Mouse (Mus musculus) frontal cortex, postnatal 14 days (tissue): ENCODE measurements around the gene Hoxb2.

Experiments
- DNase-seq, 2 experiments: peaks; one replicate each; pipeline ENCODE4 v3.0.0; 2022; ENCODE audit warnings: low spot score in 2 of 2

The Hoxb2 gene

GRCm38 (mm10) chr11:96316696-96317607, 33.4 kb upstream of the Hoxb2 start:
- no peak for DNase-seq

- DNase-seq, result no peak
These were observed 32.5 kb upstream of the Hoxb2 start, which contains the start of gene Hoxb4 for GRCm38 (mm10) chr11:96317608-96318367. Gene Hoxb4, plus strand, starts transcription at chr11:96318267.

- no peak for DNase-seq
These were observed 31.8 kb upstream of the Hoxb2 start for GRCm38 (mm10) chr11:96318368-96319070.

GRCm38 (mm10) chr11:96319071-96319902, 31.0 kb upstream of the Hoxb2 start:
- DNase-seq, result no peak

DNA sequence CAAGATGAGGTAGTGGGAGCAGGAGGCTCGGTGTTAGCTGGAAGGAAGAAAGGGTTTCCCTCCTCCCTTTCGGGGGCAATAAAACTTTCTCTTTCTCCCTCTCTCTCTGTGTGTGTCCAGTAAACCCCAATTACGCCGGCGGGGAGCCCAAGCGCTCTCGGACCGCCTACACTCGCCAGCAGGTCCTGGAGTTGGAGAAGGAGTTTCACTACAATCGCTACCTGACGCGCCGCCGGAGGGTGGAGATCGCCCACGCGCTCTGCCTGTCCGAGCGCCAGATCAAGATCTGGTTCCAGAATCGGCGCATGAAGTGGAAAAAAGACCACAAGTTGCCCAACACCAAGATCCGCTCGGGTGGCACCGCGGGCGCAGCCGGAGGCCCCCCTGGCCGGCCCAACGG, 30.4 kb upstream of the Hoxb2 start:
- no peak for DNase-seq

DNA sequence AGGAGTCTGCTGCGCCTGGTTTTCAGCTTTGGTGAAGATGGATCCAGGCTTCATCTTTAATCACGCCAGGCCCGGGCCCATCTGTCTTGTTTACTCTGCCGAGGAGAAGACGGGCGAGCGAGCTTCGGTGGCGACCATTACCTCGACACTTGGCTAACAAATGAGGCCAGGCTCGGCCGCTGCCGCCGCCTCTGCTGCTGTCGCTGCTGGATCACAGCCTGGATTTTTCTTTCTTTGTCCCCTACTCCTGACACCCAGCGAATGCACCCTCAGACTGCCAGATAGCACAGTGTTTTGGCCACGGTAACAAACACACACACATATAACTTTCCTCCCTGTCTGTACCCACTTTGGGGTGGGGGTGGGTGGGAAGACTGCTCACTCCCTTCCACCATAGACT, 29.6 kb upstream of the Hoxb2 start:
- no peak for DNase-seq

GRCm38 (mm10) chr11:96321846-96322245, 28.5 kb upstream of the Hoxb2 start:
- DNase-seq, result no peak

- DNase-seq, result no peak
These were observed 27.6 kb upstream of the Hoxb2 start for GRCm38 (mm10) chr11:96322738-96323137.

DNA sequence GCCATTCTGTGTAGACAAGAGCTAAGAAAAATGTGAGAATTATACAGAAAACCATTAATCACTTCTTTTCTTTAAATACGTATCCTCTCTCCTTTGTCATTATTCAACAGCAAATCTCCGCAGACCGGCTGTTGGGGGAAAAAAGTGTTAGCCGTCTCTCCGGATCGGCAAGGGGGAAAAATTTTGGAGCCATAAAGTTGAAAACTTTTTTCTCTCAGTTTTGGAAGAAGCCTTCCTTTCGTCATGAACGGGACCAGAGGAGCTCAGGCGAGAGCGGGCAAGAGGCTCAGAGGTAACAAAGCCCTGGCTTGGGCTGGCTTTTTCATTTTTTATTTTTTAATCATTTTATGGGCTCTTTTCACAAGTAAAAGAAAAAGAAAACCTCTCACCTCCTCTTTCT, 27.2 kb upstream of the Hoxb2 start, which contains the start of gene Hoxb3:
TSS of gene Hoxb3 (plus strand) at position 173 of the 400 bp plus-strand sequence.
- no peak for DNase-seq

- no peak for DNase-seq
These were observed 26.2 kb upstream of the Hoxb2 start for GRCm38 (mm10) chr11:96324125-96324524.

DNA sequence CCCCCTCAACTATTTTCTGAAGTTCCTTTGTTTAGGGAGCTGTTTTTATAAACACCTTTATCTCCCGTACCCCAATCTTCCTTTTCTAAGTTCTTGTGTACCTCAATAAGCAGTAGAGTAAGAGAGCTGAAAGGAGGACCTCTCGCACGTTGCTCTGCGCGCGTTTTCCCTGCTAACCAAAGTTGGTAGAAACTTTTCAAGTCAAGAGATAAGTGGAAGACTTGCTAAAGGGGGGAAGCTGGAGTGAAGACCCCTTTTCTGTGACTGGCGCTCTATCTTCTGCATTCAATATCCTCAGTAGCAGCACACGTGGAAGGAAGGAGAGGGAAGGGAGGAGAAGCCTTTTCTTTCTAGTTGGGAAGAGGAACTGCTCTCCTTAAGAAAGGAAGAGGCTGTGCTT, 25.4 kb upstream of the Hoxb2 start:
- no peak for DNase-seq

DNA sequence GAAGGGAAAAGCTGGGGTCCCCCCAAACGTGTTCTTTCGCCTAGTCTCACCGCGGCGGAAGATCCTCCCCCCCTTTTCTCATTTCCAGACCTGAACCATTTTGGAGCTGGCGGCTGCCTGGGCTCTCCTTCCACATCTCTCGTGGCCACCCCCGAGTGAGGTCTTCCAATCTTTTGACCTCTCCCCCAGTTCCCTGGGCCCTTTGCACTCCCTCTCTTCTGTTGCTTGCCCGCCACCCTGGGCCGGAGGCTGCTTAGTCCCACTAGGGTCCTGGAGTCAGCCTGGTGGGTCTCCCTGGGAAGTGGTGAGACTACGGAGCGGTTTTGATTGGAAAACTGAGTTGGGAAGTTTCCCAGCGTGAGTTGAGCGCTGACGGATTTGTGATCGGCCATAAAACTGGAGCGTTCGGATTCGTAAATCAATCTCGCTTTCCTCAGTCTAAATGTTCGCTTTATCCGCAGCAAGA, 24.5 kb upstream of the Hoxb2 start:
- DNase-seq, result no peak

GRCm38 (mm10) chr11:96326705-96327104, 23.6 kb upstream of the Hoxb2 start:
- no peak for DNase-seq

GRCm38 (mm10) chr11:96327122-96327521, 23.2 kb upstream of the Hoxb2 start:
- no peak for DNase-seq

- no peak for DNase-seq
These were observed 22.6 kb upstream of the Hoxb2 start for GRCm38 (mm10) chr11:96327750-96328149.

DNA sequence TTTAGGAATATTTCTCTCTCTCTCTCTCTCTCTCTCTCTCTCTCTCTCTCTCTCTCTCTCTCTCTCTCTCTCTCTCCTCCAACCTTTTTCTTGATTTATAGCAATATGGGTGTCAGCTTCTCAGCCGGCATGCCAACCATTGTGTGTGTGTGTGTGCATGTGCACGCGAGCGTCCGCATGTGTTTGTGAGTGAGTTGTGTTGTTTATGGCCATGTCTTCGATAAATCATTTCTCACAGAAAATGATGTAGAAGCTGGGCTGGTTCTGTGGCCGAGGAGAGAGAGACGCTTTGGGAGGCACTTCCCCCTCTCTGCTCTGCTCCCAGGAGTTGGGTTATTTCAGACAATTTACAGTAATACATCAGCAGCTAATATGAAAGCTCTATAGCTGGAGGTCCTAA, 21.7 kb upstream of the Hoxb2 start:
- DNase-seq, result no peak

- no peak for DNase-seq
These were observed 18.2 kb upstream of the Hoxb2 start for GRCm38 (mm10) chr11:96332105-96332504.

GRCm38 (mm10) chr11:96332618-96333032, 17.7 kb upstream of the Hoxb2 start:
- DNase-seq, result no peak

DNA sequence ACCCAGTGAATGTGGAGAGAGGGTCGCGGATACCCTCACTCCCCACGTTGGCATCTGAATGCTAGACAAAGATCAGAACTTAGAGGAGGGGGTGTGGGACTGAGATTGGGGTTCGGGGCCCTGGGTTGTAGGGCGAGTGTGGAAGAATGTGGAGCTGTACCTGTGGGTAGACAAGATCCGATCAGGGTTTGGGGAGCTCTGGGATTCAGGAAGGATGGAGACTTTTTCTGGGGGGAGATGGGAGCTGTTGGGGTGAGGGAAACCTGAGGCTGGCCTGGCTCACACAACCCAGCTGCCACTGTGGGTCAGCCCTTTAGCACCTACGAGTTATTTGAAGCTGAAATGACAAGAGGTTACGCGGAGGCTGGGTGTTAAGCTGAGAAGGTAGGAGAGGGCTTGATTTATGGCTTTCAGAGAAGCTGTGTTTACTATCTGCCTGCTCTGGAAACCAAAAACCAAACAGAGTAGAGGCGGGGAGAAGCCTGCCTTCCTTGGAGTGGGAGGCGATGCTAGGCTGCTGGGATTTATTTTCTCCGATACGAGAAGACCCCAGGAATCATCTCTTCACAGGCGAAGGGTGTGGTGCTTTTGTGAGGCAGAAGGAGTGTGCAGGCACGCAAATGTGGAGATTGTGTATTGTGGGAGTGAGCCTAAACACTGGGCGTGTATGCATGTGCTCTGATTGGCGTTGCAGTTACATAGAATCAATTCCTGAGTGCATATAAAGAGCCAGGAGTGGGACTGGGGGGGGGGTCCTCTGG, 16.9 kb upstream of the Hoxb2 start:
- no peak for DNase-seq

GRCm38 (mm10) chr11:96334002-96334364, 16.3 kb upstream of the Hoxb2 start:
- no peak for DNase-seq
